In the genomic region with DNA sequence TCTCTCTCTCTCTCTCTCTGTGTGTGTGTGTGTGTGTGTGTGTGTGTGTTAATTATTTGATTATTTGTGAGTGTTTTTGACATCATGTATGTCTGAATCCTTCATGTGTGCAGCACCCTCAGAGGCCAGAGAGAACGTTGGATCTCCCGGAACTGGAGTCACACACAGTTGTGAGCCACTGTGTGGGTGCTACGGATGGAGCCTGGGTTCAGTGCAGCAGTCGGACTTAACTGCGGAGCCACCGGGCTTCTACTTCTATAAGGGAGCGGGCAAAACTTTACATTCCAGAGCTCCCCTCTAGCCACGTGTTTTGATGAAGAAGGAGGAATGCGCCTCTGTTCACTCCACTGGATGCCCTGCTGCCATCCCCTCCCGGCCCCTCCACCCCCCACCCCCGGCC, we compare ENCODE assay signal across 14 mouse cellular contexts.
DNase-seq lines count a peak whose midpoint lies in the region; ATAC-seq lines count a peak whose summit lies in the region.
"Had no signal": no experiment of that assay in that cellular context is flagged by ENCODE, and none has a peak within 500 bp of the region (broad histone marks: within the 10 kb centered on the region; RNA-seq: fewer than 3 reads in every experiment).

No protein-coding gene starts in this region.

- H3K4me2 ChIP-seq in heart, embryonic 12.5 days = peak overlapping the region; percentile 60
- H3K4me2 ChIP-seq in kidney, embryonic 16.5 days (replicated peaks; ENCODE audit: low read depth, low read length) = peak overlapping the region; percentile 55
- peak overlapping the region; percentile 59 for H3K4me2 ChIP-seq in embryonic facial prominence, embryonic 14.5 days (ENCODE audit: low read depth, low read length)

- WGBS in heart, embryonic 12.5 days = 40% methylated on average over 11 of the region's 11 CpGs
- WGBS in kidney, embryonic 16.5 days = 49% methylated on average over 11 of the region's 11 CpGs
- WGBS in embryonic facial prominence, embryonic 14.5 days = 14% methylated on average over 11 of the region's 11 CpGs

- ATAC-seq in heart, embryonic 12.5 days (ENCODE audit: insufficient number of reproducible peaks, low FRiP score) = no peak
- no peak for ATAC-seq in kidney, embryonic 16.5 days (ENCODE audit: low FRiP score, low TSS enrichment)
- ATAC-seq in embryonic facial prominence, embryonic 14.5 days (ENCODE audit: low read depth) = no peak
- ATAC-seq: midbrain, embryonic 16.5 days had no signal

- no peaks in the 10 kb centered on the region for H3K9me3 ChIP-seq in heart, embryonic 12.5 days (replicated peaks)
- H3K9me3 ChIP-seq in kidney, embryonic 16.5 days (ENCODE audit: low read length) = no peaks in the 10 kb centered on the region
- H3K9me3 ChIP-seq in embryonic facial prominence, embryonic 14.5 days (ENCODE audit: control insufficient read depth, low read length) = no peaks in the 10 kb centered on the region
- H3K9me3 ChIP-seq: neural tube, embryonic 15.5 days had no signal

- no peak for DNase-seq in heart, postnatal 14 days
- no peak for DNase-seq in kidney, postnatal 14 days
- DNase-seq in embryo, embryonic 10 days (ENCODE audit: low spot score) = peak; percentile 11
- DNase-seq in embryonic facial prominence, embryonic 14.5 days (ENCODE audit: low spot score) = peak; percentile 45
- DNase-seq in layer of hippocampus, postnatal 25 days (ENCODE audit: extremely low spot score in 1 of 2, low spot score in 1 of 2) = no peak
- DNase-seq in retina, embryonic 14.5 days (ENCODE audit: low spot score) = no peak
- DNase-seq: adrenal gland, postnatal 14 days; cerebellum, postnatal 25 days; heart, adult 2 months; kidney, adult 18-20 months had no signal

- H3K4me3 ChIP-seq in heart, embryonic 12.5 days = no peak overlapping the region
- peak overlapping the region; percentile 9; the same call in 1 of the 2 replicates for H3K4me3 ChIP-seq in kidney, embryonic 16.5 days (ENCODE audit: low read length)
- H3K4me3 ChIP-seq in embryonic facial prominence, embryonic 14.5 days (ENCODE audit: low read depth, low read length) = peak overlapping the region; percentile 28; the same call in 1 of the 2 replicates
- H3K4me3 ChIP-seq: heart, adult 2 months; neural tube, embryonic 15.5 days had no signal

- no peak overlapping the region for H3K9ac ChIP-seq in heart, embryonic 12.5 days
- H3K9ac ChIP-seq in kidney, embryonic 16.5 days (replicated peaks; ENCODE audit: low read length) = no peak overlapping the region
- peak overlapping the region; percentile 34; the same call in 1 of the 2 replicates for H3K9ac ChIP-seq in embryonic facial prominence, embryonic 14.5 days (ENCODE audit: low read depth, low read length)
- H3K9ac ChIP-seq: neural tube, embryonic 15.5 days had no signal

- 0 out of 2 replicates have a peak, but pooled peaks cover 3% of the 10 kb centered on the region for H3K4me1 ChIP-seq in heart, embryonic 12.5 days (replicated peaks)
- H3K4me1 ChIP-seq in kidney, embryonic 16.5 days (ENCODE audit: insufficient read depth, low read length) = peaks cover 19% of the 10 kb centered on the region
- peaks cover 8% of the 10 kb centered on the region for H3K4me1 ChIP-seq in embryonic facial prominence, embryonic 14.5 days (ENCODE audit: control insufficient read depth, insufficient read depth, low read length)

- H3K27ac ChIP-seq in heart, embryonic 12.5 days (ENCODE audit: poor library complexity, severe bottlenecking) = no peak overlapping the region
- no peak overlapping the region for H3K27ac ChIP-seq in kidney, embryonic 16.5 days (ENCODE audit: low read length)
- no peak overlapping the region for H3K27ac ChIP-seq in embryonic facial prominence, embryonic 14.5 days (replicated peaks; ENCODE audit: low read depth, low read length)
- H3K27ac ChIP-seq: heart, adult 2 months; neural tube, embryonic 15.5 days had no signal

- no peaks in the 10 kb centered on the region; the same call in 1 of the 2 replicates for H3K27me3 ChIP-seq in heart, embryonic 12.5 days (replicated peaks)
- H3K27me3 ChIP-seq in kidney, embryonic 16.5 days (ENCODE audit: insufficient read depth, low read length) = no peaks in the 10 kb centered on the region
- no peaks in the 10 kb centered on the region for H3K27me3 ChIP-seq in embryonic facial prominence, embryonic 14.5 days (replicated peaks; ENCODE audit: control insufficient read depth, insufficient read depth, low read length)
- H3K27me3 ChIP-seq: neural tube, embryonic 15.5 days had no signal

- intact Hi-C loops in heart, postnatal 14 days (cut with DNase I) = no loop called here

- no peaks in the 10 kb centered on the region for H3K36me3 ChIP-seq in heart, embryonic 12.5 days
- no peaks in the 10 kb centered on the region for H3K36me3 ChIP-seq in kidney, embryonic 16.5 days (ENCODE audit: insufficient read depth, low read length)
- H3K36me3 ChIP-seq in embryonic facial prominence, embryonic 14.5 days (ENCODE audit: control insufficient read depth, insufficient read depth, low read length) = no peaks in the 10 kb centered on the region
- H3K36me3 ChIP-seq: neural tube, embryonic 15.5 days had no signal

Comparison
In these comparisons a context has a peak if more than half of its experiments do, and no peak if none do; other contexts are left out.
1. DNase-seq: peak in embryo, embryonic 10 days (single experiment) and embryonic facial prominence, embryonic 14.5 days (single experiment); none in heart, postnatal 14 days (0 of 2), kidney, postnatal 14 days (single experiment), layer of hippocampus, postnatal 25 days (0 of 2) and retina, embryonic 14.5 days (single experiment).
2. Peak in every context shown above with its lines, with median percentiles within 50 percentile points of each other: H3K4me2 ChIP-seq.